Mouse (Mus musculus) forebrain, embryonic 16.5 days (tissue): ENCODE results near the gene Tmem91. TPM values are rescaled to one million over a fixed set of nuclear protein-coding genes. Genes with fewer than 3 reads are reported as not detected.

ENCODE experiments used
- ATAC-seq: fragments of 200-750 bp; cut with Nextera tagmentation; 2 replicates; pipeline ENCODE4 v1.8.0; 2017; ENCODE audit warnings: mild to moderate bottlenecking, moderate library complexity
- H3K27ac ChIP-seq: fragments of 300-500 bp; sonication (generic); 2 replicates; pipeline ENCODE4 v1.5.1; 2014; ENCODE audit warnings: low read length, control low read depth
- H3K27me3 ChIP-seq: fragments of 300-500 bp; sonication (generic); replicated peaks from 2 replicates; pipeline ENCODE4 v1.6.1; 2014; ENCODE audit warnings: low read length; ENCODE audit not compliant: control insufficient read depth, insufficient read depth
- H3K36me3 ChIP-seq: fragments of 300-500 bp; sonication (generic); 2 replicates; pipeline ENCODE4 v1.6.1; 2014; ENCODE audit not compliant: control insufficient read depth, insufficient read depth
- H3K4me1 ChIP-seq: fragments of 300-500 bp; sonication (generic); replicated peaks from 2 replicates; pipeline ENCODE4 v1.6.1; 2014; ENCODE audit warnings: low read length; ENCODE audit not compliant: control insufficient read depth, insufficient read depth
- H3K4me2 ChIP-seq: fragments of 300-500 bp; sonication (generic); 2 replicates; pipeline ENCODE4 v1.6.1; 2014; ENCODE audit warnings: mild to moderate bottlenecking, low read length, control low read depth
- H3K4me3 ChIP-seq: fragments of 300-500 bp; sonication (generic); replicated peaks from 2 replicates; pipeline ENCODE4 v1.5.1; 2014; ENCODE audit warnings: mild to moderate bottlenecking, low read length, control low read depth
- H3K9ac ChIP-seq: fragments of 300-500 bp; sonication (generic); replicated peaks from 2 replicates; pipeline ENCODE4 v1.6.1; 2014; ENCODE audit warnings: low read depth, low read length, control low read depth
- H3K9me3 ChIP-seq: fragments of 300-500 bp; sonication (generic); 2 replicates; pipeline ENCODE4 v1.6.1; 2016; ENCODE audit warnings: low read length; ENCODE audit not compliant: control insufficient read depth
- WGBS: fragments of 180-500 bp; shearing (Covaris S2); extraction: QIAGEN DNeasy Blood & Tissue Kit; methylation state at CpG from one replicate; pipeline ENCODE4 v1.1.7; 2014; 5-methylcytosine and 5-hydroxymethylcytosine counted together
- polyA plus RNA-seq: library from polyadenylated mRNA; unstranded; fragments of >200 nt; fragmentation: Nextera tagmentation; extraction: Ambion mirVana; gene quantifications from 2 replicates; pipeline ENCODE4 v1.2.1, GENCODE M21; 2015

The Tmem91 gene
- polyA plus RNA-seq, 1 experiment from 2014 or later: 28.3 TPM

GRCm38 (mm10) chr7:25711731-25712197 lies 36.8 kb upstream of the Tmem91 start:
- 50% methylated on average over 7 of the region's 7 CpGs for WGBS
- H3K9me3 ChIP-seq: no peaks in the 10 kb centered on the region
- no peaks in the 10 kb centered on the region for H3K27me3 ChIP-seq
- H3K4me1 ChIP-seq: peaks cover 9% of the 10 kb centered on the region
- H3K27ac ChIP-seq: no peak overlapping the region
- no peak overlapping the region for H3K4me2 ChIP-seq
- no peak for ATAC-seq
- H3K4me3 ChIP-seq: no peak overlapping the region
- peaks cover 30% of the 10 kb centered on the region for H3K36me3 ChIP-seq
- H3K9ac ChIP-seq: no peak overlapping the region

- H3K4me3 ChIP-seq: no peak overlapping the region
- ATAC-seq: no peak
- H3K4me2 ChIP-seq: no peak overlapping the region
- H3K9ac ChIP-seq: no peak overlapping the region
- peaks cover 30% of the 10 kb centered on the region for H3K36me3 ChIP-seq
- H3K27me3 ChIP-seq: no peaks in the 10 kb centered on the region
- H3K9me3 ChIP-seq: no peaks in the 10 kb centered on the region
- H3K27ac ChIP-seq: no peak overlapping the region
- 74% methylated on average over 5 of the region's 5 CpGs for WGBS
- H3K4me1 ChIP-seq: peaks cover 9% of the 10 kb centered on the region
Measured at GRCm38 (mm10) chr7:25711165-25711564, 36.2 kb upstream of the Tmem91 start.

GRCm38 (mm10) chr7:25710519-25711130 lies 35.7 kb upstream of the Tmem91 start:
- H3K27ac ChIP-seq: no peak overlapping the region
- peaks cover 9% of the 10 kb centered on the region for H3K4me1 ChIP-seq
- H3K36me3 ChIP-seq: peaks cover 26% of the 10 kb centered on the region
- peak overlapping the region; percentile 15; the same call in 1 of the 2 replicates for H3K9ac ChIP-seq
- ATAC-seq: peak; percentile 24; the same call in 1 of the 2 replicates
- no peak overlapping the region for H3K4me2 ChIP-seq
- no peaks in the 10 kb centered on the region for H3K27me3 ChIP-seq
- no peaks in the 10 kb centered on the region for H3K9me3 ChIP-seq
- no peak overlapping the region for H3K4me3 ChIP-seq
- WGBS: 4% methylated on average over 7 of the region's 7 CpGs

GRCm38 (mm10) chr7:25709961-25710360 lies 35.0 kb upstream of the Tmem91 start:
- WGBS: 11% methylated on average over 12 of the region's 12 CpGs
- Histone ChIP-seq H3K9ac (peak overlapping the region; percentile 15; the same call in 1 of the 2 replicates), H3K27ac (no peak overlapping the region), H3K4me1 (peaks cover 11% of the 10 kb centered on the region), H3K4me2 (no peak overlapping the region), H3K36me3 (peaks cover 23% of the 10 kb centered on the region), H3K9me3 (no peaks in the 10 kb centered on the region), H3K27me3 (no peaks in the 10 kb centered on the region), H3K4me3 (no peak overlapping the region)
- peak; percentile 47; the same call in 1 of the 2 replicates for ATAC-seq

- ATAC-seq: no peak
- no peak overlapping the region for H3K4me2 ChIP-seq
- H3K4me1 ChIP-seq: peaks cover 16% of the 10 kb centered on the region
- 0 out of 2 replicates have a peak, but pooled peaks cover 5% of the 10 kb centered on the region for H3K27me3 ChIP-seq
- peaks cover 3% of the 10 kb centered on the region; the same call in 1 of the 2 replicates for H3K36me3 ChIP-seq
- H3K4me3 ChIP-seq: no peak overlapping the region
- no peak overlapping the region for H3K9ac ChIP-seq
- WGBS: 71% methylated on average over 15 of the region's 15 CpGs
- H3K9me3 ChIP-seq: no peaks in the 10 kb centered on the region
- H3K27ac ChIP-seq: no peak overlapping the region
Measured at GRCm38 (mm10) chr7:25707581-25708292, 32.8 kb upstream of the Tmem91 start.

- Histone ChIP-seq H3K36me3 (no peaks in the 10 kb centered on the region), H3K9me3 (peaks cover 5% of the 10 kb centered on the region), H3K27ac (no peak overlapping the region), H3K4me2 (no peak overlapping the region), H3K4me1 (peaks cover 16% of the 10 kb centered on the region), H3K27me3 (0 out of 2 replicates have a peak, but pooled peaks cover 5% of the 10 kb centered on the region), H3K4me3 (no peak overlapping the region), H3K9ac (no peak overlapping the region)
- WGBS: 62% methylated on average over 7 of the region's 7 CpGs
- ATAC-seq: no peak
Measured at GRCm38 (mm10) chr7:25706578-25707170, 31.7 kb upstream of the Tmem91 start.

GRCm38 (mm10) chr7:25705801-25706251 lies 30.9 kb upstream of the Tmem91 start:
- H3K4me2 ChIP-seq: no peak overlapping the region

GRCm38 (mm10) chr7:25704716-25705364 lies 29.9 kb upstream of the Tmem91 start:
- Histone ChIP-seq H3K36me3 (no peaks in the 10 kb centered on the region), H3K4me1 (peaks cover 6% of the 10 kb centered on the region), H3K4me3 (peak overlapping the region; percentile 40), H3K9me3 (peaks cover 5% of the 10 kb centered on the region), H3K27ac (no peak overlapping the region), H3K4me2 (peak overlapping the region; percentile 62), H3K27me3 (0 out of 2 replicates have a peak, but pooled peaks cover 5% of the 10 kb centered on the region), H3K9ac (peak overlapping the region; percentile 49; the same call in 1 of the 2 replicates)
- 3% methylated on average over 35 of the region's 37 CpGs for WGBS
- ATAC-seq: peak; percentile 62

More at GRCm38 (mm10) chr7:25705801-25706251, 30.9 kb upstream of the Tmem91 start:
- 0 out of 2 replicates have a peak, but pooled peaks have one; percentile 18 for ATAC-seq
- Histone ChIP-seq H3K4me3 (no peak overlapping the region), H3K27ac (no peak overlapping the region), H3K9ac (no peak overlapping the region), H3K36me3 (no peaks in the 10 kb centered on the region), H3K4me1 (peaks cover 16% of the 10 kb centered on the region), H3K27me3 (0 out of 2 replicates have a peak, but pooled peaks cover 5% of the 10 kb centered on the region), H3K9me3 (peaks cover 5% of the 10 kb centered on the region)
- WGBS: 56% methylated on average over 6 of the region's 6 CpGs
